Mouse (Mus musculus) olfactory bulb, adult 2 months (tissue): ENCODE results near the gene Pipox. TPM values are rescaled to one million over a fixed set of nuclear protein-coding genes. Genes with fewer than 3 reads are reported as not detected.

Experiments
- H3K27ac ChIP-seq: fragments of 200-500 bp; 2 replicates; pipeline ENCODE4 v1.5.1; 2012; ENCODE audit warnings: low read depth, low read length; ENCODE audit not compliant: insufficient read depth
- H3K4me1 ChIP-seq: fragments of 200-500 bp; 2 replicates; pipeline ENCODE4 v1.6.1; 2012; ENCODE audit warnings: low read length; ENCODE audit not compliant: control insufficient read depth, insufficient read depth
- H3K4me3 ChIP-seq: fragments of 200-500 bp; 2 replicates; pipeline ENCODE4 v1.5.1; 2012; ENCODE audit warnings: mild to moderate bottlenecking, low read depth, low read length, moderate library complexity; ENCODE audit not compliant: insufficient read depth
- CTCF ChIP-seq: fragments of 200-500 bp; IDR thresholded peaks from 2 replicates; pipeline ENCODE4 v1.5.1; 2012; ENCODE audit warnings: low read depth, mild to moderate bottlenecking, low read length, moderate library complexity; ENCODE audit not compliant: insufficient read depth
- POLR2A ChIP-seq: fragments of 200-500 bp; IDR thresholded peaks from 2 replicates; pipeline ENCODE4 v1.6.1; 2012; ENCODE audit warnings: mild to moderate bottlenecking, low read depth, low read length, moderate library complexity; ENCODE audit not compliant: insufficient read depth
- WGBS: fragments of 180-500 bp; shearing (Covaris S2); methylation state at CpG from one replicate; pipeline ENCODE4 v1.1.7; 2018; 5-methylcytosine and 5-hydroxymethylcytosine counted together
- polyA plus RNA-seq: library from polyadenylated mRNA; stranded (reverse); fragments of >200 nt; gene quantifications from 2 replicates; pipeline ENCODE4 v1.2.4, GENCODE M21; 2012; ENCODE audit warnings: low replicate concordance; ENCODE audit not compliant: missing spikeins, insufficient read depth, insufficient read length

Gene Pipox
- polyA plus RNA-seq, 1 experiment, result not detected

DNA sequence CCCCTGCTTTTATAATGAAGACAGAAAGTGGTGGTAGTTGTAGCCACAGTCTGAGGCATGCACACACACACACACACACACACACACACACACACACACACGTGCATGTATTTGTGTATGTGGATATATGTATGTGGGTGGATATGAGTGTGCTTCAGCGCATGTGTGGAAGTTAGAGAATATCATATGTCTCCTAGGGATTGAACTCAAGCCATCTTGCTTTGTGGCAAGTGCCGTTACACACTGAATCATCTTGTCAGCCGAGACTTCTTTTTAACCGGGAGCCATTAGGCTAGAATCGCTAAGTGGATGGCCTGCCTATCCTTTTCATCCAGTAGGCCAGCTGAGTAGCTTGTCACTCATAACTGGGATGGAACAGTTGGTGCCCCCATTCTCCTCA lies 36.8 kb downstream of the Pipox start:
- Histone ChIP-seq H3K27ac (no peak overlapping the region; the same call in 1 of the 2 replicates), H3K4me1 (peaks cover 55% of the 10 kb centered on the region), H3K4me3 (no peak overlapping the region)
- TF ChIP-seq POLR2A (no peak), CTCF (no peak)
- 67% methylated on average over 6 of the region's 6 CpGs for WGBS

DNA sequence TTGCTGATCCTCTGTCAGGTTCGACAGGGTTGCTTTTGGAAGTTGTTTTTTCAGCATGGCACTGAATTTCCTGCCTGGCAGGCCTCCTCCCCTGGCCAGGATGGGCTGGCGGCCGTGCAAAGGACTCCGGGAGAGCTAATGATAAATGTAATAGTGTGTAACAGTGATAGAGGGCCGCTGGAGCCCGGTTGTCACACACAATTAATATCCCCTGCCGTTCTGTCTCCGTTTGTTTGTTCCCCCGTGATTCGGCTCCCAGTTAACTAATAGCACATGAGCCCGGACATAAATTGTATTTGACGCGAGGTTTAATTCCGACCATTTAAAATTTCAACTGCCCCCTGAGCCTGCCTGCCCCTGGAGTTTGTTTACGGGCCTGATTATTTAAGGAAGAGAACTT lies 38.5 kb downstream of the Pipox start:
- 45% methylated on average over 15 of the region's 15 CpGs for WGBS
- Histone ChIP-seq H3K27ac (peak overlapping the region; percentile 29; the same call in 1 of the 2 replicates), H3K4me1 (peaks cover 53% of the 10 kb centered on the region), H3K4me3 (no peak overlapping the region)
- TF ChIP-seq CTCF, result no peak
- TF ChIP-seq POLR2A, result no peak

GRCm38 (mm10) chr11:77854641-77855040 lies 39.3 kb downstream of the Pipox start:
- WGBS, result 41% methylated on average over 3 of the region's 3 CpGs
- TF ChIP-seq CTCF, result no peak
- no peak for TF ChIP-seq POLR2A
- Histone ChIP-seq H3K27ac (peak overlapping the region; percentile 29), H3K4me1 (peaks cover 53% of the 10 kb centered on the region), H3K4me3 (no peak overlapping the region)

- H3K4me1 ChIP-seq, result peaks cover 54% of the 10 kb centered on the region
- TF ChIP-seq CTCF, result no peak
- no peak for TF ChIP-seq POLR2A
- 92% methylated on average over 17 of the region's 17 CpGs for WGBS
Observed at GRCm38 (mm10) chr11:77852941-77853668, 40.8 kb downstream of the Pipox start.

GRCm38 (mm10) chr11:77852195-77852594 lies 41.7 kb downstream of the Pipox start:
- Histone ChIP-seq H3K4me3 (no peak overlapping the region), H3K27ac (no peak overlapping the region), H3K4me1 (peaks cover 55% of the 10 kb centered on the region)
- WGBS, result 64% methylated on average over 3 of the region's 3 CpGs
- TF ChIP-seq POLR2A (no peak), CTCF (no peak)

More at GRCm38 (mm10) chr11:77852941-77853668, 40.8 kb downstream of the Pipox start:
- no peak overlapping the region for H3K27ac ChIP-seq
- H3K4me3 ChIP-seq, result no peak overlapping the region

DNA sequence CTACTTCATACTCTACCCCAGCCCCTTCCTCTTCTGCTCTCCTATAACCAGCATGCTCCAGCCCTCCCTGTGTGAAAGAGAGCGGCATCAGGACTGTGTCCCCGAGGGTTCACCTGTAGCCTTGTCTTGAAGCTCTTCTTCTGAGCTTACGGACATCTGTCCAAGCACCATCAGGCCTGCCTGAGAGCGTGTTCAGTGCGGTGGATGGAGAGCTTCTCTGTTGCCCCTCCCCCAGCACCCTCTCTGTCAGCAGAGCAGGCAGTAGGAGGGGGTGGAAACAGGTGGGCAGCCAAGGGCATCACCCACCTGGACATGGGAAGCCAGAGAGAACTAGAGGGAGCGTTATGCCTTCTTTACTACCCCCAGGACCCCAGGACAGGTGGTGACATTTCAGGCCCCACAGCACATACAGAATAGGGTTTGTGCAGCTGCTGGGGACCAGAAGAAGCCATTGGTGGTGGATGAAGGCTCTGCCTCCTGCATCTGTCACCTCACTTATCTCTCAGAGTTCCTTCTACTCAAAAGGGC lies 42.3 kb downstream of the Pipox start:
- H3K27ac ChIP-seq, result peak overlapping the region; percentile 73

DNA sequence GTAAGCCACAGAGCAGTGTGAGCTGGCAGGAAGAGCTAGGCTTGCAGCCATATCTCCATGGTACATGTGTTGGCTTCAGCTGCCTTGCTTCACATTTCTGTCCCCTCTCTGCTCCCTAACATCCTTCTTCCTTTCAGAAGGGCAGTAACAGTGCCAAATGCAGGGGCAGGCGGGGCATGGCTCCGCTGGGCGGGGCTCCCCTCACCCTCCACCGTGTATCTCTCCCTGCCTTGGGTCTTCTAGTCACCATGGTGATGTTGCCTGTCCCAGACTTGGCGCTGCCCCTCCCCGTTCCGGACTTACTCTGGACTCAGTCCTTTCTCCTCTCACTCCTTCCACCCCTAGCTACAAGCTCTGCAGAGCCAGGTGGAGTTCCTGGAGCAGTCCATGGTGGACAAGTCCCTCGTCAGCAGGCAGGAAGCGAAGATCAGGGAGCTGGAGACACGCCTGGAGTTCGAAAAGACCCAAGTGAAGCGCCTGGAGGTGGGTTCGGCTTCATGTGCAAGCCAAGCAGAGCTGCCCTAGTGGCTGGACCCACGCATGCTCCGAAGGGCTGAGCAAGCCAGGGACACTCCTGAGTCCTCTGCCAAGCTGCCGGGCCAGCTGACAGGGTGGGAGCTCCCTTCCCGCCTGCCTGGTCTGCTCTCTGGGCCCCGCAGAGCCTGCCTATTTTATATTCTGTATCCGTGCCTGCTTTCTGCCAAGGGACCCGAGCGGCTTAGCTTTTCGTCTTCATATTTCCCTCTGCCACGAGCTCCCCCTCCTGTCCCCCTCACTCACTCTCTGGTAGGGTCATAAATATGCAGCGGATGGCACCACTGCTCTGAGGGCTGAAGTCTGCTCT lies 43.3 kb downstream of the Pipox start:
- Histone ChIP-seq H3K27ac (peak overlapping the region; percentile 73), H3K4me3 (peak overlapping the region; percentile 6; the same call in 1 of the 2 replicates), H3K4me1 (peaks cover 69% of the 10 kb centered on the region)
- WGBS, result 26% methylated on average over 24 of the region's 24 CpGs
- TF ChIP-seq CTCF (no peak), POLR2A (no peak)

More for the DNA sequence above, 42.3 kb downstream of the Pipox start:
- Histone ChIP-seq H3K4me3 (no peak overlapping the region), H3K4me1 (peaks cover 62% of the 10 kb centered on the region)
- TF ChIP-seq POLR2A, result no peak
- TF ChIP-seq CTCF, result no peak
- WGBS, result 60% methylated on average over 6 of the region's 6 CpGs

DNA sequence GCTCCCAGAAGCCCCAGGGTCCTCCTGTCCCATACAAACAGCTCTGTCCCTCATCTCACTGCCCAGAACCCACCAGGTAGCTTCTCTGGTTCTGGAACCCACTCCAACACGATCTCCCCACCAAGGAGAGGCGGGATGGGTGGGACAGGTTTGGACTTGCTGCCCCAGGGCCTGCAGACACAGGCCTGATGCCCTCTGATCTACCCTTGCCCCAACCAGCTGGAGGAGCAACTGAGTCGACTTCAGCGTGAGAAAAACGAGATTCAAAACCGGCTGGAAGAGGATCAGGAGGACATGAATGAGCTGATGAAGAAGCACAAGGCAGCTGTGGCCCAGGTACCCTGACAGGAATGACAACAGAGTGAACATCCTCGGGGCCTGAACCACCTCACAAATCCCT lies 44.7 kb downstream of the Pipox start:
- H3K4me1 ChIP-seq, result peaks cover 61% of the 10 kb centered on the region
- no peak overlapping the region for H3K4me3 ChIP-seq
- TF ChIP-seq CTCF (no peak), POLR2A (no peak)
- WGBS, result 65% methylated on average over 7 of the region's 7 CpGs
- peak overlapping the region; percentile 73 for H3K27ac ChIP-seq
